Mouse (Mus musculus): Measurements from ENCODE around the gene Ranbp1. TPM values are rescaled to one million over a fixed set of nuclear protein-coding genes. Genes with fewer than 3 reads are reported as not detected.

Ranbp1 gene
- polyA plus RNA-seq, 1 experiment, result 53.6 TPM

- 18% methylated on average over 8 of the region's 8 CpGs for WGBS
- DNase-seq (ENCODE audit: low read depth in 1 of 2, low spot score in 2 of 2), result no peak
- Histone ChIP-seq H3K27ac (ENCODE audit: insufficient read depth, low read length) (no peak overlapping the region), H3K27me3 (ENCODE audit: control insufficient read depth, insufficient read depth, low read length) (no peaks in the 10 kb centered on the region), H3K4me3 (ENCODE audit: extremely low read depth, insufficient read depth, insufficient read length) (no peak overlapping the region), H3K4me1 (ENCODE audit: control insufficient read depth, insufficient read depth, insufficient read length) (peaks cover 2% of the 10 kb centered on the region; the same call in 1 of the 2 replicates), H3K36me3 (ENCODE audit: control insufficient read depth, insufficient read depth, low read length) (peaks cover 12% of the 10 kb centered on the region)
- TF ChIP-seq CTCF (IDR thresholded peaks at IDR 0.05; ENCODE audit: extremely low read depth, insufficient read depth, insufficient read length, insufficient replicate concordance) (no peak), POLR2A (IDR thresholded peaks at IDR 0.05; ENCODE audit: low read depth, low read length) (no peak)
Observed at GRCm38 (mm10) chr16:18220001-18220400, 28.5 kb downstream of the Ranbp1 start.

GRCm38 (mm10) chr16:18218580-18218996 is 29.9 kb downstream of the Ranbp1 start:
- Histone ChIP-seq H3K36me3 (ENCODE audit: control insufficient read depth, insufficient read depth, low read length) (peaks cover 3% of the 10 kb centered on the region; the same call in 1 of the 2 replicates), H3K27me3 (ENCODE audit: control insufficient read depth, insufficient read depth, low read length) (no peaks in the 10 kb centered on the region)
- WGBS, result 90% methylated on average over 9 of the region's 9 CpGs

GRCm38 (mm10) chr16:18217579-18217978 is 31.0 kb downstream of the Ranbp1 start, which contains the start of gene Ccdc188:
Ccdc188 (plus strand) TSS chr16:18217879.
- 91% methylated on average over 4 of the region's 4 CpGs for WGBS
- DNase-seq (ENCODE audit: low read depth in 1 of 2, low spot score in 2 of 2), result no peak
- Histone ChIP-seq H3K36me3 (ENCODE audit: control insufficient read depth, insufficient read depth, low read length) (no peaks in the 10 kb centered on the region), H3K4me1 (ENCODE audit: control insufficient read depth, insufficient read depth, insufficient read length) (peaks cover 2% of the 10 kb centered on the region; the same call in 1 of the 2 replicates), H3K27me3 (ENCODE audit: control insufficient read depth, insufficient read depth, low read length) (no peaks in the 10 kb centered on the region), H3K27ac (ENCODE audit: insufficient read depth, low read length) (no peak within 1 kb of the TSS), H3K4me3 (ENCODE audit: extremely low read depth, insufficient read depth, insufficient read length) (no peak within 1 kb of the TSS)
- TF ChIP-seq CTCF (IDR thresholded peaks at IDR 0.05; ENCODE audit: extremely low read depth, insufficient read depth, insufficient read length, insufficient replicate concordance) (no peak), POLR2A (IDR thresholded peaks at IDR 0.05; ENCODE audit: low read depth, low read length) (no peak)

More at GRCm38 (mm10) chr16:18218580-18218996, 29.9 kb downstream of the Ranbp1 start:
- no peak for DNase-seq (ENCODE audit: low read depth in 1 of 2, low spot score in 2 of 2)
- no peak overlapping the region for H3K4me3 ChIP-seq (ENCODE audit: extremely low read depth, insufficient read depth, insufficient read length)
- no peak for TF ChIP-seq CTCF (IDR thresholded peaks at IDR 0.05; ENCODE audit: extremely low read depth, insufficient read depth, insufficient read length, insufficient replicate concordance)
- no peak for TF ChIP-seq POLR2A (IDR thresholded peaks at IDR 0.05; ENCODE audit: low read depth, low read length)
- no peak overlapping the region for H3K27ac ChIP-seq (ENCODE audit: insufficient read depth, low read length)
- H3K4me1 ChIP-seq (ENCODE audit: control insufficient read depth, insufficient read depth, insufficient read length), result peaks cover 2% of the 10 kb centered on the region; the same call in 1 of the 2 replicates

- Histone ChIP-seq H3K27me3 (ENCODE audit: control insufficient read depth, insufficient read depth, low read length) (no peaks in the 10 kb centered on the region), H3K4me1 (ENCODE audit: control insufficient read depth, insufficient read depth, insufficient read length) (no peaks in the 10 kb centered on the region), H3K36me3 (ENCODE audit: control insufficient read depth, insufficient read depth, low read length) (no peaks in the 10 kb centered on the region), H3K4me3 (ENCODE audit: extremely low read depth, insufficient read depth, insufficient read length) (no peak overlapping the region), H3K27ac (ENCODE audit: insufficient read depth, low read length) (no peak overlapping the region)
- WGBS, result 86% methylated on average over 7 of the region's 7 CpGs
- TF ChIP-seq CTCF (IDR thresholded peaks at IDR 0.05; ENCODE audit: extremely low read depth, insufficient read depth, insufficient read length, insufficient replicate concordance) (no peak), POLR2A (IDR thresholded peaks at IDR 0.05; ENCODE audit: low read depth, low read length) (no peak)
- DNase-seq (ENCODE audit: low read depth in 1 of 2, low spot score in 2 of 2), result no peak
Observed at GRCm38 (mm10) chr16:18214858-18215257, 33.7 kb downstream of the Ranbp1 start.

GRCm38 (mm10) chr16:18213689-18214088 is 34.8 kb downstream of the Ranbp1 start:
- Histone ChIP-seq H3K36me3 (ENCODE audit: control insufficient read depth, insufficient read depth, low read length) (no peaks in the 10 kb centered on the region), H3K4me1 (ENCODE audit: control insufficient read depth, insufficient read depth, insufficient read length) (no peaks in the 10 kb centered on the region), H3K27me3 (ENCODE audit: control insufficient read depth, insufficient read depth, low read length) (no peaks in the 10 kb centered on the region), H3K27ac (ENCODE audit: insufficient read depth, low read length) (no peak overlapping the region), H3K4me3 (ENCODE audit: extremely low read depth, insufficient read depth, insufficient read length) (no peak overlapping the region)
- no peak for DNase-seq (ENCODE audit: low read depth in 1 of 2, low spot score in 2 of 2)
- 72% methylated on average over 6 of the region's 6 CpGs for WGBS
- TF ChIP-seq CTCF (IDR thresholded peaks at IDR 0.05; ENCODE audit: extremely low read depth, insufficient read depth, insufficient read length, insufficient replicate concordance) (no peak), POLR2A (IDR thresholded peaks at IDR 0.05; ENCODE audit: low read depth, low read length) (no peak)

GRCm38 (mm10) chr16:18211417-18212171 is 36.9 kb downstream of the Ranbp1 start:
- Histone ChIP-seq H3K27ac (ENCODE audit: insufficient read depth, low read length) (no peak overlapping the region), H3K27me3 (ENCODE audit: control insufficient read depth, insufficient read depth, low read length) (no peaks in the 10 kb centered on the region), H3K4me1 (ENCODE audit: control insufficient read depth, insufficient read depth, insufficient read length) (no peaks in the 10 kb centered on the region), H3K4me3 (ENCODE audit: extremely low read depth, insufficient read depth, insufficient read length) (no peak overlapping the region), H3K36me3 (ENCODE audit: control insufficient read depth, insufficient read depth, low read length) (no peaks in the 10 kb centered on the region)
- 42% methylated on average over 10 of the region's 10 CpGs for WGBS
- peak; percentile 87 for TF ChIP-seq CTCF (IDR thresholded peaks at IDR 0.05; ENCODE audit: extremely low read depth, insufficient read depth, insufficient read length, insufficient replicate concordance)
- no peak for TF ChIP-seq POLR2A (IDR thresholded peaks at IDR 0.05; ENCODE audit: low read depth, low read length)
- peak in 1 of 2 experiments; percentile 68 for DNase-seq (ENCODE audit: low read depth in 1 of 2, low spot score in 2 of 2)

Measured in spleen, adult 2 months (tissue).